Mouse (Mus musculus) heart, adult 2 months (tissue): ENCODE measurements around the gene Pax7.

ENCODE experiments used
- CTCF ChIP-seq: fragments of 200-600 bp; IDR thresholded peaks from 2 replicates; pipeline ENCODE4 v1.8.1; 2022; ENCODE audit warnings: antibody characterized with exemption, mild to moderate bottlenecking, moderate library complexity
- EP300 ChIP-seq: fragments of 200-500 bp; IDR thresholded peaks from 2 replicates; pipeline ENCODE4 v1.6.1; 2011; ENCODE audit warnings: low read depth, low read length, control low read depth; ENCODE audit not compliant: insufficient read depth
- POLR2A ChIP-seq: fragments of 200-500 bp; IDR thresholded peaks from 2 replicates; pipeline ENCODE4 v1.6.1; 2011; ENCODE audit warnings: mild to moderate bottlenecking, low read depth, low read length, control low read depth; ENCODE audit not compliant: insufficient read depth

DNA sequence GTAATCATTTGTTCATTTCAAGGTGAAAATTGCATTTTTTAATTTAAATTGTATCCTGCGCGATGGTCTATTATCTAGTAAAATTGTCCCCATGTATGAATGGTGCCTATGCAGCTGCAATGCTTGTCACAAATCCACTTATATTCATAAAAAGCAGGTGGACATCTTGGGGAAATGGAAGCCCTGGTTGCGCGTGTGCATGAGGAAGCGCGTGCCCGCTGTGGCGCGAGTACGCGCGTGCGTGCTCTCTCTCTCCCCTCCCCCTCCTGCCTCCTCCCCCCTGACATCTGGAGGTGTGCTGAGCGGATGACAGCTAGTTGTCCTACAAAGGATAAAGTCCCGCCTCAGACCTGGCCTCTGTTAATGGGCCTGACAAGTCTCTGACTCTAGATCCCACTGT lies 107.9 kb downstream of the Pax7 start:
- no peak for TF ChIP-seq CTCF
- no peak for TF ChIP-seq POLR2A
- TF ChIP-seq EP300, result no peak
